Mouse (Mus musculus) liver, postnatal 0 days (tissue): Measurements from ENCODE around the gene Smim5. TPM values are rescaled to one million over a fixed set of nuclear protein-coding genes. Genes with fewer than 3 reads are reported as not detected.
A peak's percentile ranks its signal among the peaks of the same experiment; 100 is the strongest.
"Not testable (repeated sequence)": the region's sequence is repeated elsewhere in the genome, so short reads cannot be mapped to it uniquely, and the experiment has no call there.

Experiments
- ATAC-seq: fragments of 200-750 bp; cut with Nextera tagmentation; 2 replicates; pipeline ENCODE4 v1.8.0; 2017; ENCODE audit warnings: mild to moderate bottlenecking, moderate library complexity
- DNase-seq: peaks from one replicate; pipeline ENCODE4 v3.0.0-alpha.2; 2016
- H3K27ac ChIP-seq: fragments of 300-500 bp; sonication (generic); 2 replicates; pipeline ENCODE4 v1.5.1; 2014; ENCODE audit warnings: antibody characterized with exemption, moderate library complexity, mild to moderate bottlenecking, low read depth
- H3K27me3 ChIP-seq: fragments of 300-500 bp; sonication (generic); 2 replicates; pipeline ENCODE4 v1.6.1; 2014; ENCODE audit warnings: low read length, control low read depth, mixed read lengths; ENCODE audit not compliant: insufficient read depth
- H3K36me3 ChIP-seq: fragments of 300-500 bp; sonication (generic); replicated peaks from 2 replicates; pipeline ENCODE4 v1.6.1; 2014; ENCODE audit warnings: mild to moderate bottlenecking, control low read depth, low read length, moderate library complexity, mixed read lengths; ENCODE audit not compliant: insufficient read depth
- H3K4me1 ChIP-seq: fragments of 300-500 bp; sonication (generic); 2 replicates; pipeline ENCODE4 v1.6.1; 2014; ENCODE audit warnings: antibody characterized with exemption, mild to moderate bottlenecking, control low read depth; ENCODE audit not compliant: insufficient read depth
- H3K4me2 ChIP-seq: fragments of 300-500 bp; sonication (generic); 2 replicates; pipeline ENCODE4 v1.6.1; 2014; ENCODE audit warnings: low read depth, mild to moderate bottlenecking, low read length, moderate library complexity, mixed read lengths
- H3K4me3 ChIP-seq: fragments of 300-500 bp; sonication (generic); 2 replicates; pipeline ENCODE4 v1.5.1; 2014; ENCODE audit warnings: low read depth, low read length
- H3K9ac ChIP-seq: fragments of 300-500 bp; sonication (generic); replicated peaks from 2 replicates; pipeline ENCODE4 v1.6.1; 2014; ENCODE audit warnings: mild to moderate bottlenecking, moderate library complexity
- H3K9me3 ChIP-seq: fragments of 300-500 bp; sonication (generic); 2 replicates; pipeline ENCODE4 v1.6.1; 2016; ENCODE audit warnings: mild to moderate bottlenecking, control low read depth, low read length, mixed read lengths
- CTCF ChIP-seq: sonication (generic); IDR thresholded peaks from 2 replicates; pipeline ENCODE4 v1.5.1; 2016; ENCODE audit warnings: antibody characterized with exemption, low read depth
- EP300 ChIP-seq: IDR thresholded peaks from 2 replicates; pipeline ENCODE4 v1.6.1; 2016; ENCODE audit warnings: antibody characterized with exemption, low read depth, mild to moderate bottlenecking
- WGBS: fragments of 180-500 bp; shearing (Covaris S2); extraction: QIAGEN DNeasy Blood & Tissue Kit; methylation state at CpG from one replicate; pipeline ENCODE4 v1.1.7; 2014; ENCODE audit not compliant: insufficient replicate concordance; 5-methylcytosine and 5-hydroxymethylcytosine counted together
- polyA plus RNA-seq: library from polyadenylated mRNA; unstranded; fragments of >200 nt; fragmentation: Nextera tagmentation; extraction: Ambion mirVana; gene quantifications from 2 replicates; pipeline ENCODE4 v1.2.1, GENCODE M21; 2015

The Smim5 gene
- polyA plus RNA-seq: 16.8 and 21.5 TPM in 2 replicates

GRCm38 (mm10) chr11:115899486-115900266, at the start of gene Smim5:
Gene Smim5 (plus strand): TSS chr11:115899966.
- H3K27me3 ChIP-seq: no peaks in the 10 kb centered on the region
- ATAC-seq (peak; percentile 35), DNase-seq (peak; percentile 62)
- H3K9ac ChIP-seq: peak within 1 kb of the TSS; percentile 80
- H3K27ac ChIP-seq: peak within 1 kb of the TSS; percentile 95
- peak within 1 kb of the TSS; percentile 63 for H3K4me3 ChIP-seq
- TF ChIP-seq CTCF: peak; percentile 25; the same call in 1 of the 2 replicates
- TF ChIP-seq EP300: no peak
- H3K36me3 ChIP-seq: peaks cover 14% of the 10 kb centered on the region
- peak within 1 kb of the TSS; percentile 77 for H3K4me2 ChIP-seq
- H3K4me1 ChIP-seq: peaks cover 50% of the 10 kb centered on the region
- 27% methylated on average over 16 of the region's 16 CpGs for WGBS
- no peaks in the 10 kb centered on the region for H3K9me3 ChIP-seq

GRCm38 (mm10) chr11:115854674-115855073, 45.1 kb upstream of the Smim5 start:
- Histone ChIP-seq H3K4me3 (no peak overlapping the region), H3K27me3 (peaks cover 23% of the 10 kb centered on the region), H3K9ac (no peak overlapping the region), H3K36me3 (peaks cover 39% of the 10 kb centered on the region), H3K4me2 (no peak overlapping the region), H3K27ac (no peak overlapping the region), H3K4me1 (peaks cover 13% of the 10 kb centered on the region), H3K9me3 (no peaks in the 10 kb centered on the region)
- ATAC-seq: no peak
- WGBS: 89% methylated on average over 6 of the region's 6 CpGs
- TF ChIP-seq EP300: no peak
- no peak for TF ChIP-seq CTCF
- DNase-seq: no peak

- H3K27ac ChIP-seq, H3K9ac ChIP-seq, DNase-seq, H3K4me2 ChIP-seq, ATAC-seq, H3K4me3 ChIP-seq, H3K9me3 ChIP-seq: not testable (repeated sequence)
- H3K4me1 ChIP-seq: peaks cover 13% of the 10 kb centered on the region
- H3K36me3 ChIP-seq: peaks cover 18% of the 10 kb centered on the region
- H3K27me3 ChIP-seq: peaks cover 35% of the 10 kb centered on the region
- WGBS: 90% methylated on average over 4 of the region's 4 CpGs
Measured at GRCm38 (mm10) chr11:115857146-115857545, 42.6 kb upstream of the Smim5 start.

DNA sequence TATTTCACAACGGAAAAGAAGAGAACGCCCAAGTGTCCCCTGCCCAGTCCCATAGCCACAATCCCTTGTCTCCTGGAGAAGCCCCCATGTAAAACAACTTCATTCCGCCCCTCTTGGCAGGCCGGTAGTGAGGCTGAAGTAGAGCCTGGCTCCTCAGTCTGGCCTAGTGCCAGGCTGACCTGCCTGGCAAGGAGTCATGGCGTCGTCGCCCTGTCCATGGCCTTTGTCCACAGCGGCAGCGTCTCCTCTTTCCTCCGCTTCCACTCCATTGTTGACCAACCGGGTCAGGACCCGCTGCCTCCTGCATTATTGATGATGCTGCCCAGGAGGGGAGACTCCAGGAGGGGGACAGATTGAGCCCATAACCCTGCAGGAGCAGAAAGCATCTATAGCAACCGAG, 41.8 kb upstream of the Smim5 start:
- H3K9me3 ChIP-seq: no peaks in the 10 kb centered on the region
- 61% methylated on average over 13 of the region's 13 CpGs for WGBS
- no peak overlapping the region for H3K27ac ChIP-seq
- H3K4me2 ChIP-seq: 0 out of 2 replicates have a peak overlapping the region, but pooled peaks have one; percentile 26
- no peak for ATAC-seq
- no peak overlapping the region for H3K4me3 ChIP-seq
- H3K36me3 ChIP-seq: peaks cover 13% of the 10 kb centered on the region
- DNase-seq: no peak
- H3K4me1 ChIP-seq: peaks cover 13% of the 10 kb centered on the region
- peak overlapping the region; percentile 6; the same call in 1 of the 2 replicates for H3K9ac ChIP-seq
- TF ChIP-seq EP300 (no peak), CTCF (no peak)
- peaks cover 35% of the 10 kb centered on the region for H3K27me3 ChIP-seq

DNA sequence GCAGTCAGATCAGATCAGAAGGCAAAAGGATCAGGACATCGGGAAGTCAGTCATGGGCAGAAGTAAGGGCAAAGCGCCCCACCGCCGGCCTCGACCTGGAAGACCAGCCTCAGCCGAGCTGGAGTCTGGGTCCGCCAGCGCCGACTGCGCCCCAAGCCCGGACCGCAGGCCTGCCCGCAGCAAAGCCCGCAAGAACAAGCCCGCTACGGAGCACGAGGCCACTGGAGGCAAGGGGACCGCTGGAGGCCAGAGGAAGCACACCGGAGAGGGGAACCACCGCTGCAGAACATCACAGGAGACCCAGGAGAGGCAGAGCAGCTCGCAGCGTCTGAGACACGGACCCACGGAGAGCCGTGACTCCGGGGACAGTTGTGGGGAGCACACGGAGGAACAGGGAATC, 41.4 kb upstream of the Smim5 start, which contains the start of gene Myo15b:
Gene Myo15b, plus strand, starts transcription at position 53 of the 400 bp plus-strand sequence.
- TF ChIP-seq EP300 (no peak), CTCF (no peak)
- Histone ChIP-seq H3K27me3 (peaks cover 35% of the 10 kb centered on the region), H3K9ac (peak within 1 kb of the TSS; percentile 46), H3K36me3 (peaks cover 9% of the 10 kb centered on the region), H3K27ac (no peak within 1 kb of the TSS), H3K4me3 (peak within 1 kb of the TSS; percentile 34), H3K4me1 (peaks cover 13% of the 10 kb centered on the region), H3K4me2 (peak within 1 kb of the TSS; percentile 65), H3K9me3 (no peaks in the 10 kb centered on the region)
- WGBS: 13% methylated on average over 27 of the region's 27 CpGs
- DNase-seq (no peak), ATAC-seq (no peak)

DNA sequence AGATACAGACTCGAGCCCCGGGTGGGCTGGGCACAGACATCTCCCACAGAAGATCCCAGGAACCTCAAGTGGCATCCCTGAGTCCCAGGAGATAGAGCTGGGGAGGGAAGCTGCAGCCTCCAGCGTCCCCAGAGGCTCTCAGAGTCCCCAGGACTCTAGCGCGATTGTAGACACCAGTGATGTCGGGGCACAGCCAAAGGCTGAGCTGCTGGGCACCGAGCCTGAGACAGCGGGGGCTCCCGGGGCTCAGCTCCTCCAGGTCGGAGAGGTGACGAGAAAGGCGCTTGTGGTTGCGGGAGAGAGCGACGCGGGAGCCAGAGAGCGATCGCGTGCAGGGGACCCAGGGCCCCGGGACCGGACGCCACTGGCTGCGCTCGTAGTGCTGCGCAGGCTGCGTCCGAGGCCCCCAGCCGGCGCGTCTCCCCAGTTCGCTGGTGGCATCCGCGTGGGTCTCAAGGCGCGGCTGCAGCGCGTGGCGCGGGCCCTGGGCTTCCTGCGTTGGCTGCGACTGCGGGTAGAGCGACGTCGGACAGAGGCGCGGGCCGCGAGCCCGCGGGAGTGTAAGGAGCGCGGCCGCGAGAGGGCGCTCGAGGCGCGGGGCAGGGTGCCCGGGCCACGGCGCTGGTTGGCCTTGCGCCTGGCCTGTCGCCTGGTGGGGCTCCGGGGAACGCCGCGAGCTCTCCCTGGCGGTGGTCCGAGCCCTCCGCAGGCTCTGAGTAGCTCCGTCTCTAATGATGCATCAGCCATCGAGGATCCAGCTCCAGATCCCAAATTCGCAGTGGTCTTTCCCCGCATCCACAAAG, 40.4 kb upstream of the Smim5 start:
- H3K27ac ChIP-seq: no peak overlapping the region
- peaks cover 13% of the 10 kb centered on the region for H3K4me1 ChIP-seq
- H3K36me3 ChIP-seq: peaks cover 4% of the 10 kb centered on the region; the same call in 1 of the 2 replicates
- peak overlapping the region; percentile 65 for H3K4me2 ChIP-seq
- ATAC-seq (peak; percentile 90), DNase-seq (peak; percentile 91)
- peak overlapping the region; percentile 46 for H3K9ac ChIP-seq
- H3K4me3 ChIP-seq: peak overlapping the region; percentile 34
- peaks cover 35% of the 10 kb centered on the region for H3K27me3 ChIP-seq
- 4% methylated on average over 66 of the region's 75 CpGs for WGBS
- H3K9me3 ChIP-seq: no peaks in the 10 kb centered on the region
- no peak for TF ChIP-seq EP300
- TF ChIP-seq CTCF: peak; percentile 81
